ENCODE assay signal across 9 mouse cellular contexts in genomic region chr3:105165355-105165754, GRCm38 (mm10).
DNase-seq lines count a peak whose midpoint lies in the region; ATAC-seq lines count a peak whose summit lies in the region.
"Had no signal": no experiment of that assay in that cellular context is flagged by ENCODE, and none has a peak within 500 bp of the region (broad histone marks: within the 10 kb centered on the region; RNA-seq: fewer than 3 reads in every experiment).

No protein-coding gene starts in this region.

- no peaks in the 10 kb centered on the region for H3K27me3 ChIP-seq in forebrain, embryonic 11.5 days (ENCODE audit: control insufficient read depth, insufficient read depth, low read length)
- no peaks in the 10 kb centered on the region for H3K27me3 ChIP-seq in forebrain, embryonic 16.5 days (replicated peaks; ENCODE audit: control insufficient read depth, insufficient read depth, low read length)
- no peaks in the 10 kb centered on the region for H3K27me3 ChIP-seq in embryonic facial prominence, embryonic 10.5 days (replicated peaks; ENCODE audit: low read depth, poor library complexity, severe bottlenecking)
- no peaks in the 10 kb centered on the region for H3K27me3 ChIP-seq in stomach, embryonic 14.5 days (ENCODE audit: control insufficient read depth, insufficient read depth, low read length)

- H3K4me1 ChIP-seq in forebrain, embryonic 11.5 days (replicated peaks; ENCODE audit: control insufficient read depth, insufficient read depth, low read length) = no peaks in the 10 kb centered on the region
- peaks cover 3% of the 10 kb centered on the region; the same call in 1 of the 2 replicates for H3K4me1 ChIP-seq in forebrain, embryonic 16.5 days (replicated peaks; ENCODE audit: control insufficient read depth, insufficient read depth, low read length)
- H3K4me1 ChIP-seq in embryonic facial prominence, embryonic 10.5 days = peaks cover 18% of the 10 kb centered on the region
- H3K4me1 ChIP-seq in stomach, embryonic 14.5 days (ENCODE audit: control insufficient read depth, insufficient read depth, low read length) = no peaks in the 10 kb centered on the region

- ATAC-seq in forebrain, embryonic 11.5 days (replicated peaks; ENCODE audit: low FRiP score) = no peak
- ATAC-seq in forebrain, embryonic 16.5 days = no peak
- ATAC-seq in megakaryocyte progenitor cell, adult 5-6 weeks (replicated peaks; ENCODE audit: poor library complexity) = peak; percentile 86
- peak; percentile 42; the same call in 1 of the 2 replicates for ATAC-seq in stomach, embryonic 14.5 days (ENCODE audit: insufficient number of reproducible peaks, insufficient read depth, low FRiP score, low read depth)

- H3K4me2 ChIP-seq in forebrain, embryonic 11.5 days (ENCODE audit: low read depth, low read length, severe bottlenecking) = no peak overlapping the region
- H3K4me2 ChIP-seq in forebrain, embryonic 16.5 days (ENCODE audit: low read length) = no peak overlapping the region
- H3K4me2 ChIP-seq in stomach, embryonic 14.5 days (replicated peaks; ENCODE audit: low read depth, low read length) = no peak overlapping the region

- peak; percentile 76 for DNase-seq in forebrain, embryonic 11.5 days (ENCODE audit: low spot score)
- peak; percentile 79 for DNase-seq in adrenal gland, postnatal 25 days
- peak; percentile 83 for DNase-seq in embryonic facial prominence, embryonic 10.5 days (ENCODE audit: low spot score)
- DNase-seq in heart, postnatal 14 days = peak; percentile 70 to 82
- DNase-seq in layer of hippocampus, postnatal 36 days = peak; percentile 41 to 53

- H3K36me3 ChIP-seq in forebrain, embryonic 11.5 days (ENCODE audit: control insufficient read depth, insufficient read depth, low read length) = no peaks in the 10 kb centered on the region
- H3K36me3 ChIP-seq in forebrain, embryonic 16.5 days (ENCODE audit: control insufficient read depth, insufficient read depth) = no peaks in the 10 kb centered on the region
- H3K36me3 ChIP-seq in embryonic facial prominence, embryonic 10.5 days (replicated peaks) = no peaks in the 10 kb centered on the region
- no peaks in the 10 kb centered on the region for H3K36me3 ChIP-seq in stomach, embryonic 14.5 days (ENCODE audit: control insufficient read depth, insufficient read depth, low read length)
- H3K36me3 ChIP-seq: G1E had no signal

- intact Hi-C loops in heart, postnatal 14 days (cut with DNase I) = loop anchor here (1.0 to 10.0 kb wide), 5 partner anchors 51 to 479 kb away; no protein-coding TSS in a partner anchor

- H3K27ac ChIP-seq in forebrain, embryonic 11.5 days (ENCODE audit: low read depth, low read length) = no peak overlapping the region
- H3K27ac ChIP-seq in forebrain, embryonic 16.5 days (ENCODE audit: low read length) = no peak overlapping the region
- no peak overlapping the region for H3K27ac ChIP-seq in embryonic facial prominence, embryonic 10.5 days (replicated peaks)
- H3K27ac ChIP-seq in stomach, embryonic 14.5 days (ENCODE audit: low read length) = no peak overlapping the region

- no peaks in the 10 kb centered on the region for H3K9me3 ChIP-seq in forebrain, embryonic 11.5 days (ENCODE audit: control insufficient read depth, low read length)
- no peaks in the 10 kb centered on the region for H3K9me3 ChIP-seq in forebrain, embryonic 16.5 days (ENCODE audit: control insufficient read depth, low read length)
- no peaks in the 10 kb centered on the region for H3K9me3 ChIP-seq in embryonic facial prominence, embryonic 10.5 days
- H3K9me3 ChIP-seq in stomach, embryonic 14.5 days (ENCODE audit: control insufficient read depth, low read depth, low read length) = peaks cover 2% of the 10 kb centered on the region; the same call in 1 of the 2 replicates
- H3K9me3 ChIP-seq: G1E had no signal

- H3K4me3 ChIP-seq in forebrain, embryonic 11.5 days (ENCODE audit: low read depth, low read length) = no peak overlapping the region
- H3K4me3 ChIP-seq in forebrain, embryonic 16.5 days (replicated peaks; ENCODE audit: low read length) = no peak overlapping the region
- H3K4me3 ChIP-seq in embryonic facial prominence, embryonic 10.5 days = no peak overlapping the region
- no peak overlapping the region for H3K4me3 ChIP-seq in stomach, embryonic 14.5 days (ENCODE audit: low read depth, low read length)

- no peak overlapping the region for H3K9ac ChIP-seq in forebrain, embryonic 11.5 days (ENCODE audit: low read length)
- H3K9ac ChIP-seq in forebrain, embryonic 16.5 days (replicated peaks; ENCODE audit: low read depth, low read length) = no peak overlapping the region
- no peak overlapping the region for H3K9ac ChIP-seq in stomach, embryonic 14.5 days (replicated peaks; ENCODE audit: low read depth, low read length)

- 52% methylated on average over 2 of the region's 2 CpGs for WGBS in forebrain, embryonic 11.5 days
- WGBS in forebrain, embryonic 16.5 days = 72% methylated on average over 2 of the region's 2 CpGs
- 38% methylated on average over 2 of the region's 2 CpGs for WGBS in embryonic facial prominence, embryonic 10.5 days
- WGBS in stomach, embryonic 14.5 days = 50% methylated on average over 2 of the region's 2 CpGs

Comparison
In these comparisons a context has a peak if more than half of its experiments do, and no peak if none do; other contexts are left out.
1. ATAC-seq: peak in megakaryocyte progenitor cell, adult 5-6 weeks (single experiment) and stomach, embryonic 14.5 days (single experiment); none in forebrain, embryonic 11.5 days (single experiment) and forebrain, embryonic 16.5 days (single experiment).
2. Peak in every context shown above with its lines, with median percentiles within 50 percentile points of each other: DNase-seq.